Mouse (Mus musculus) mature B cell (primary cell): ENCODE data around the gene Olfr606.
"Not testable (repeated sequence)": the region's sequence is repeated elsewhere in the genome, so short reads cannot be mapped to it uniquely, and the experiment has no call there.

Experiments used
- in situ Hi-C: fragments of 300-500 bp; cut with MboI; formaldehyde crosslinking; loops from 2 replicates; pipeline ENCODE4 v1.14.3; 2019

Olfr606 gene

DNA sequence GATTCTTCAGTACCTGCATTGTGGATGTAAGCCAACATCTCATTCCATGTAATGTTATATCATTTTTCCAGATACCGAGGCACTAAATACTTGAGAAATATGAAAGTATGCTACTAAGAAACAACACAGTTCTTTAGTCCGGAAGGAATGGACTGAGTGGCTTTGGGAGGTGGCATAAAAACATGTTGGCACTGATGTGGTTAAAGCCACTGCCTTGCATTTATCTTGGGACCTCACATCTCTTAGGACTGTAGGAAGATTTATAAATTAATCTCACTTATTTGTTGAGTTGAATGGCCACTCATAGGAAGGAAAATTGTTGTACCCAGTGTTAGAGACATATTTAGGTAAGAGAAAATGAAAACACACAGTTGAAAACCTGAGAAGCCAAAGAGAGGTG, at the start of gene Olfr606:
Gene Olfr606 (plus strand): TSS at position 301 of the 400 bp plus-strand sequence.
- in situ Hi-C loops = no loop called here

DNA sequence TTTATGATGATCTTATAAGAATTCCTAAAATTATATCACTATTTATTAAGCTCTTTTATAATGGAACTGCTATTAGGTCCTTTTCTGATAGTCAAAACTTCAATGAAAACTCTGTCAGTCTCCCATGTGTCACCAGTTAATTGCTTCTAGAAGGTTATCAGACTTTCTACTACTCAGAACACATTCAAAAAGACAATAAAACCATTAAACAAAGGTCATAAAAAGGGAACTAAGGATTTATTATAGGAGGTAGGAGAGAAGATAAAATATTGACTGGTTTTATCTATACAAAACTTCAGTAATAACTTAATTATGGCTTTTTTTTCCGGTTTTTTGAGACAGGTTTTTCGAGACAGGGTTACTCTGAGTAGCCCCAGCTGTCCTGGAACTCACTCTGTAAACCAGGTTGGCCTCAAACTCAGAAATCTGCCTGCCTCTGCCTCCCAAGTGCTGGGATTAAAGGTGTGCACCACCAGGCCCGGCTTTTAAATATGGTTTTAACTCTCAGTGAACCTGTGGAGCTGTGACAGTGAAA, 42.3 kb upstream of the Olfr606 start:
- in situ Hi-C loops = not testable (repeated sequence)

DNA sequence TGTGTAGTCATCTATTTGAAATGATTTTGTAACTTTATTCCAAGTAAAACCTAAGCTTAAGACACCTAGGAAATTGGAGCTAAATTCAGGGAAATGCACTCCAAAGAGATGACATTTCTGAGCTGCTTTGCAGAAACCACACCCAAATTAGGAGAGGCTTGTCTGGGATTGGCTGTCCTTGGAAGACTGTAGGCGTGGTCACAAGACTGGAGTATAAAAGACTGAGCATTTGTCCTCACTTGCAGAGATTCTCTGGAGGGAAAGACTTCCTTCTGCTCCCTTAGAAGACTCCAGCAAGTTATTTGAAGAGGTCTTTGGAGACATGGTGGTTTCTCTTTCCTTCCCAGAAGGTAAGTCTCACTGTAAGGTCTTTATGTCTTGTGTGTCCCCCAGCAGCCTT, 34.1 kb upstream of the Olfr606 start, which contains the start of gene Usp17lc:
Gene Usp17lc (plus strand): TSS at position 301 of the 400 bp plus-strand sequence.
- in situ Hi-C loops = not testable (repeated sequence)

DNA sequence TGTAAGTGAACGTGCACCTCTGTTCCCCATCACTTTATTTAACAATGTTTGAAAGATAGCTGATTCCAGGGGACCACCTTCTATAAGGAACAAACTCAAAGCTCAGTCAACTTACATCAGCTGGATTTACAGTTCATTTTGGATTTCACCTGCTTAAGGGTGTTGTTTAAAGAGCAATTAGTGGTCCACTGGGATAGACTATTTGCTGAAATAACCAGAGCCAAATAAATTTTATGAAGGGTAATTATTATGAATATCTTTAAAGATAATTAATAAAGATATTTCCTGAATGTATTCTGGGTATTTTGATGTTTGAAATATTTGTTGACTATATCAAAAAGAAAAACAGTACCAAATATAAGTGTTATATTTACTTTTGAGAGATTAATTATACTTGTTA, 3.5 kb upstream of the Olfr606 start, which contains the start of gene Olfr605:
Gene Olfr605 (minus strand): TSS at position 101 of the 400 bp plus-strand sequence.
- in situ Hi-C loops = no loop called here

DNA sequence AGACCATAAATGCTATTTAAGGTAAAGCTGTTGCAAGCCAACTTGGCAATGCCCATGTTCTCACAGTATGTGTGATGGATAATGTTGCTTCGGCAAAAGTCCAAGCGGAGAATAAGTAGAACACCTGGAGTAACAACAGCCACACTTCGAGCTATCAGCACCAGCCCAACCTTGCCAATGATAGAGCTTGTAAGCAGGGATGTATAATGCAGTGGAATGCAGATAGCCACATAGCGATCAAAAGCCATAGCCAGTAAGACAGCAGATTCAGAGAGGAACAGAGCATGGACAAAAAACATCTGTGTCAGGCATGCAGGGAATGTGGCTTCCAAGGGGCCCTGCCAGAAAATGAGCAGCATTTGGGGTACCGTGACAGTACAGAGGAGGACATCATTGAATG, 11.7 kb downstream of the Olfr606 start:
- in situ Hi-C loops = no loop called here

DNA sequence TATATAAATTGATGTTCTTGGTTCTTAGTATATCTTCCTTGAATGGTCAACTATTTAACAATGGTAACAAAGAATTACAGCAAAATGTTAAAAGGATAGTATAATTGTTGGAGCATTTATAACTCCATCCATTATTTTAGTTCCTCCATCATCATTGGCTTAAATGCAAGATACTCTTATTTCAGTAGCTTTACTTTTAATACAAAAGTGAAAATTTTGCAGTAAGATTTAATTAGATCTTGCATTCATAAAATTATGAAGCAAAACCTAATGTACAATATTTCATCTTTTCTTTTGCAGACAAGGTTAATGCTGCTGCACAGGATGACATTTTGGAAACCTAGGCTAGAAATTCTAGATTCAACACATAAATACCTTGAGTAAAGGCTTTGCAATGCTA, 20.7 kb downstream of the Olfr606 start, which contains the start of gene Olfr608:
Gene Olfr608 (plus strand): TSS at position 301 of the 400 bp plus-strand sequence.
- in situ Hi-C loops = no loop called here

DNA sequence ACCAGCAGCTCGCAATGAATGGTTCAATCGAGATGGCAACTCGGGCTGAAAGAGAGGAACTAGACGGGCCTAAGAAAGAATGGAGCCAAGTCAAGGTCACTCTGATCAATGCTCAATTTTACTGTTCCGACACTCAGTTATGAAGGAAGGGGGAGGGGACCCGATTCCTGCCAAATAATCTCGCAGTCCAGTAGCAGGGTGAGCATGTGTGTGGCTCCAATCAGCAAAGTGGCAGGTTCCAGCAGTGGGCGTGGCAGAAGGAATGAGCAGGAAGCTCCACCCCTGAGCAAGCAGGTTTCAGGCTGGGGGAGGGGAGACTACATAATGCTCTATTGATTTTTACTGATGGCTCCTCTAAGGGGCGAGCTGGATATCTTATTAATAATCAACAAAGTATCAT, 28.3 kb downstream of the Olfr606 start:
- in situ Hi-C loops = not testable (repeated sequence)

DNA sequence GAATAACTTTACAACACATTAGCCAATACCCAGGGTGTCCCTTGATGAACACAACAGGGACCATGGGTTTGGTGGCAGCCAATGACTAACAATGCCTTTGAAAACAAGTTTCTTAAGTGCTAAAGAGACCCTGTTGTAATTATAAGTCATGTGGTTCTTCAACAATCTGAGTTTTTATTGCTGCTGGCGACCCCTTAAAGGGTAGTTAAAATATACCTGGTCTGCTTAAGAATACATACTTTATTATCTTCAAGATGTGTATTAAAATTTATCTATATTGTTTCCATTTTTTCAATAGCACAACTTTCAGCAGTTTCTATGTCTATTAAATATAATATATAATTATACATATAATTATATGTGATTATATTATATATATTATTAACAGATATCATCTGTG, 49.1 kb downstream of the Olfr606 start, which contains the start of gene Olfr609:
Gene Olfr609 (minus strand): TSS at position 101 of the 400 bp plus-strand sequence.
- in situ Hi-C loops = no loop called here
